Mouse (Mus musculus): ENCODE measurements around the gene Lamtor2. TPM values are rescaled to one million over a fixed set of nuclear protein-coding genes. Genes with fewer than 3 reads are reported as not detected.
A peak's percentile ranks its signal among the peaks of the same experiment; 100 is the strongest.

Lamtor2 gene
- polyA plus RNA-seq, 1 experiment, result 46.9 TPM

- H3K36me3 ChIP-seq (ENCODE audit: control insufficient read depth, insufficient read depth, low read length), result no peaks in the 10 kb centered on the region
- H3K4me1 ChIP-seq (ENCODE audit: control insufficient read depth, insufficient read depth, low read length), result peaks cover 6% of the 10 kb centered on the region
- H3K27me3 ChIP-seq (ENCODE audit: control insufficient read depth, insufficient read depth, low read length), result no peaks in the 10 kb centered on the region
- H3K4me3 ChIP-seq (ENCODE audit: control insufficient read depth, low read depth, low read length), result no peak overlapping the region
- TF ChIP-seq CTCF (IDR thresholded peaks at IDR 0.05; ENCODE audit: control insufficient read depth, insufficient read depth, insufficient replicate concordance, low read depth, low read length) (no peak), POLR2A (IDR thresholded peaks at IDR 0.05; ENCODE audit: control insufficient read depth, low read depth, low read length) (no peak)
- H3K27ac ChIP-seq (ENCODE audit: control insufficient read depth, insufficient read depth, low read depth, low read length), result no peak overlapping the region
These were observed 29.8 kb downstream of the Lamtor2 start for GRCm38 (mm10) chr3:88523027-88523426.

GRCm38 (mm10) chr3:88521803-88522331 is 31.0 kb downstream of the Lamtor2 start:
- TF ChIP-seq CTCF (IDR thresholded peaks at IDR 0.05; ENCODE audit: control insufficient read depth, insufficient read depth, insufficient replicate concordance, low read depth, low read length) (peak; percentile 94; the same call in 1 of the 2 replicates), POLR2A (IDR thresholded peaks at IDR 0.05; ENCODE audit: control insufficient read depth, low read depth, low read length) (no peak)
- 0 out of 2 replicates have a peak, but pooled peaks cover 2% of the 10 kb centered on the region for H3K4me1 ChIP-seq (ENCODE audit: control insufficient read depth, insufficient read depth, low read length)
- no peaks in the 10 kb centered on the region for H3K36me3 ChIP-seq (ENCODE audit: control insufficient read depth, insufficient read depth, low read length)

GRCm38 (mm10) chr3:88521156-88521555 is 31.7 kb downstream of the Lamtor2 start:
- Histone ChIP-seq H3K4me3 (ENCODE audit: control insufficient read depth, low read depth, low read length) (no peak overlapping the region), H3K27me3 (ENCODE audit: control insufficient read depth, insufficient read depth, low read length) (no peaks in the 10 kb centered on the region), H3K4me1 (ENCODE audit: control insufficient read depth, insufficient read depth, low read length) (0 out of 2 replicates have a peak, but pooled peaks cover 2% of the 10 kb centered on the region), H3K36me3 (ENCODE audit: control insufficient read depth, insufficient read depth, low read length) (no peaks in the 10 kb centered on the region), H3K27ac (ENCODE audit: control insufficient read depth, insufficient read depth, low read depth, low read length) (no peak overlapping the region)
- no peak for TF ChIP-seq POLR2A (IDR thresholded peaks at IDR 0.05; ENCODE audit: control insufficient read depth, low read depth, low read length)
- TF ChIP-seq CTCF (IDR thresholded peaks at IDR 0.05; ENCODE audit: control insufficient read depth, insufficient read depth, insufficient replicate concordance, low read depth, low read length), result no peak

More at GRCm38 (mm10) chr3:88521803-88522331, 31.0 kb downstream of the Lamtor2 start:
- Histone ChIP-seq H3K27ac (ENCODE audit: control insufficient read depth, insufficient read depth, low read depth, low read length) (no peak overlapping the region), H3K27me3 (ENCODE audit: control insufficient read depth, insufficient read depth, low read length) (no peaks in the 10 kb centered on the region), H3K4me3 (ENCODE audit: control insufficient read depth, low read depth, low read length) (no peak overlapping the region)

GRCm38 (mm10) chr3:88520078-88520477 is 32.8 kb downstream of the Lamtor2 start:
- TF ChIP-seq CTCF (IDR thresholded peaks at IDR 0.05; ENCODE audit: control insufficient read depth, insufficient read depth, insufficient replicate concordance, low read depth, low read length) (no peak), POLR2A (IDR thresholded peaks at IDR 0.05; ENCODE audit: control insufficient read depth, low read depth, low read length) (no peak)
- H3K36me3 ChIP-seq (ENCODE audit: control insufficient read depth, insufficient read depth, low read length), result no peaks in the 10 kb centered on the region
- no peaks in the 10 kb centered on the region for H3K4me1 ChIP-seq (ENCODE audit: control insufficient read depth, insufficient read depth, low read length)
- no peak overlapping the region for H3K27ac ChIP-seq (ENCODE audit: control insufficient read depth, insufficient read depth, low read depth, low read length)
- H3K27me3 ChIP-seq (ENCODE audit: control insufficient read depth, insufficient read depth, low read length), result no peaks in the 10 kb centered on the region
- H3K4me3 ChIP-seq (ENCODE audit: control insufficient read depth, low read depth, low read length), result no peak overlapping the region

- H3K27me3 ChIP-seq (ENCODE audit: control insufficient read depth, insufficient read depth, low read length), result no peaks in the 10 kb centered on the region
- no peak overlapping the region for H3K4me3 ChIP-seq (ENCODE audit: control insufficient read depth, low read depth, low read length)
- no peaks in the 10 kb centered on the region for H3K36me3 ChIP-seq (ENCODE audit: control insufficient read depth, insufficient read depth, low read length)
- no peaks in the 10 kb centered on the region for H3K4me1 ChIP-seq (ENCODE audit: control insufficient read depth, insufficient read depth, low read length)
- TF ChIP-seq CTCF (IDR thresholded peaks at IDR 0.05; ENCODE audit: control insufficient read depth, insufficient read depth, insufficient replicate concordance, low read depth, low read length) (no peak), POLR2A (IDR thresholded peaks at IDR 0.05; ENCODE audit: control insufficient read depth, low read depth, low read length) (no peak)
- no peak overlapping the region for H3K27ac ChIP-seq (ENCODE audit: control insufficient read depth, insufficient read depth, low read depth, low read length)
These were observed 34.5 kb downstream of the Lamtor2 start for GRCm38 (mm10) chr3:88518411-88518810.

- H3K27me3 ChIP-seq (ENCODE audit: control insufficient read depth, insufficient read depth, low read length), result no peaks in the 10 kb centered on the region
- no peak overlapping the region for H3K4me3 ChIP-seq (ENCODE audit: control insufficient read depth, low read depth, low read length)
- no peak overlapping the region for H3K27ac ChIP-seq (ENCODE audit: control insufficient read depth, insufficient read depth, low read depth, low read length)
- peaks cover 4% of the 10 kb centered on the region for H3K4me1 ChIP-seq (ENCODE audit: control insufficient read depth, insufficient read depth, low read length)
- H3K36me3 ChIP-seq (ENCODE audit: control insufficient read depth, insufficient read depth, low read length), result no peaks in the 10 kb centered on the region
- TF ChIP-seq CTCF (IDR thresholded peaks at IDR 0.05; ENCODE audit: control insufficient read depth, insufficient read depth, insufficient replicate concordance, low read depth, low read length) (no peak), POLR2A (IDR thresholded peaks at IDR 0.05; ENCODE audit: control insufficient read depth, low read depth, low read length) (no peak)
These were observed 36.5 kb downstream of the Lamtor2 start for GRCm38 (mm10) chr3:88516407-88516806.

- H3K27ac ChIP-seq (ENCODE audit: control insufficient read depth, insufficient read depth, low read depth, low read length), result no peak overlapping the region
- H3K27me3 ChIP-seq (ENCODE audit: control insufficient read depth, insufficient read depth, low read length), result no peaks in the 10 kb centered on the region
- no peak overlapping the region for H3K4me3 ChIP-seq (ENCODE audit: control insufficient read depth, low read depth, low read length)
- no peak for TF ChIP-seq CTCF (IDR thresholded peaks at IDR 0.05; ENCODE audit: control insufficient read depth, insufficient read depth, insufficient replicate concordance, low read depth, low read length)
- no peak for TF ChIP-seq POLR2A (IDR thresholded peaks at IDR 0.05; ENCODE audit: control insufficient read depth, low read depth, low read length)
- H3K4me1 ChIP-seq (ENCODE audit: control insufficient read depth, insufficient read depth, low read length), result peaks cover 13% of the 10 kb centered on the region
- H3K36me3 ChIP-seq (ENCODE audit: control insufficient read depth, insufficient read depth, low read length), result no peaks in the 10 kb centered on the region
These were observed 37.8 kb downstream of the Lamtor2 start for GRCm38 (mm10) chr3:88515095-88515386.

All from testis, adult 2 months (tissue).